Mouse (Mus musculus) kidney, postnatal 4 days (tissue): Measurements from ENCODE around the gene Ntpcr.
A peak's percentile ranks its signal among the peaks of the same experiment; 100 is the strongest.

Experiments used
- DNase-seq, 2 experiments: peaks; one replicate each; pipeline ENCODE4 v3.0.0; 2021; ENCODE audit warnings: mixed read lengths in 2 of 2

Ntpcr gene

GRCm38 (mm10) chr8:125776800-125777199, 47.0 kb downstream of the Ntpcr start:
- peak in 1 of 2 experiments; percentile 30 for DNase-seq

GRCm38 (mm10) chr8:125777478-125778164, 47.9 kb downstream of the Ntpcr start:
- no peak for DNase-seq

GRCm38 (mm10) chr8:125778919-125779318, 49.2 kb downstream of the Ntpcr start:
- DNase-seq: no peak

GRCm38 (mm10) chr8:125779656-125780055, 49.9 kb downstream of the Ntpcr start:
- peak; percentile 68 to 74 for DNase-seq

GRCm38 (mm10) chr8:125782161-125782560, 52.4 kb downstream of the Ntpcr start:
- DNase-seq: peak; percentile 39 to 65

- DNase-seq: no peak
Measured at GRCm38 (mm10) chr8:125786886-125787285, 57.1 kb downstream of the Ntpcr start.

- DNase-seq: no peak
Measured at GRCm38 (mm10) chr8:125792816-125793455, 63.2 kb downstream of the Ntpcr start.

- peak in 1 of 2 experiments; percentile 51 for DNase-seq
Measured at GRCm38 (mm10) chr8:125795341-125795740, 65.6 kb downstream of the Ntpcr start.

GRCm38 (mm10) chr8:125796970-125797369, 67.2 kb downstream of the Ntpcr start:
- no peak for DNase-seq
